Mouse (Mus musculus) lung, adult 2 months (tissue): ENCODE results near the gene Tas2r144.

ENCODE experiments used
- CTCF ChIP-seq: fragments of 200-500 bp; IDR thresholded peaks from 2 replicates; pipeline ENCODE4 v1.5.1; 2011; ENCODE audit warnings: mild to moderate bottlenecking, low read length, control low read depth; ENCODE audit not compliant: insufficient read depth
- POLR2A ChIP-seq: fragments of 200-500 bp; IDR thresholded peaks from 2 replicates; pipeline ENCODE4 v1.6.1; 2011; ENCODE audit warnings: low read depth, mild to moderate bottlenecking, control low read depth, low read length, borderline replicate concordance; ENCODE audit errors: extremely low read depth

- no peak for TF ChIP-seq POLR2A
- no peak for TF ChIP-seq CTCF
These were observed 32.0 kb downstream of the Tas2r144 start for GRCm38 (mm10) chr6:42247173-42247572.
